Mouse (Mus musculus) cerebellum, postnatal 14 days (tissue): ENCODE results near the gene Dusp7.

Source experiments
- DNase-seq, 2 experiments: peaks; one replicate each; pipeline ENCODE4 v3.0.0; 2021; ENCODE audit warnings: mixed read lengths in 2 of 2

The Dusp7 gene

DNA sequence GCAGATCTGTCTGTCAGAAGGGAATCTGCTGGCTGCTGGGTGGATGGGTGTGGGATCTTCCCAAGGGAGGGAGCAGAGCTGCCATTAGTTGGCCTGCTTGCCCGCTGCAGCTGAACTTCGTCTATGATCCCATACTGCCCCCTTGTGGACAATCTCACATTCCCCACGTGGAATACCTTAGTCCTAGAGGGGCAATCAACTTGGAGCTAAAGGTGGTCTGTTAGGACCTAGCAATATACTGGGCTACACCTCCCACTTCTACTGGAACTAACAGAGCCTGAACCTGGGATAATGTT, 53.4 kb downstream of the Dusp7 start:
- DNase-seq, result peak; percentile 94 to 95
